Mouse (Mus musculus): ENCODE measurements around the gene Ap4m1. TPM values are rescaled to one million over a fixed set of nuclear protein-coding genes. Genes with fewer than 3 reads are reported as not detected.
"Not testable (repeated sequence)": the region's sequence is repeated elsewhere in the genome, so short reads cannot be mapped to it uniquely, and the experiment has no call there.

Ap4m1 gene
- polyA plus RNA-seq, 1 experiment from 2014 or later, result 15.7 TPM

GRCm38 (mm10) chr5:138193771-138194727 lies 22.2 kb downstream of the Ap4m1 start, which contains the start of gene Mblac1:
Mblac1 (plus strand) TSS chr5:138194314.
- no peaks in the 10 kb centered on the region for H3K9me3 ChIP-seq (ENCODE audit: control insufficient read depth, low read length)
- H3K36me3 ChIP-seq (ENCODE audit: control insufficient read depth, insufficient read depth, low read length), result no peaks in the 10 kb centered on the region; the same call in none of the 2 replicates
- peak within 1 kb of the TSS; percentile 67 for H3K4me3 ChIP-seq (ENCODE audit: low read depth, low read length)
- ATAC-seq (ENCODE audit: insufficient read depth, low FRiP score, low TSS enrichment) (peak; percentile 82), DNase-seq (ENCODE audit: low spot score) (peak; percentile 88)
- peak within 1 kb of the TSS; percentile 76 for H3K27ac ChIP-seq (ENCODE audit: low read depth, low read length)
- 8% methylated on average over 54 of the region's 54 CpGs for WGBS
- no peaks in the 10 kb centered on the region for H3K27me3 ChIP-seq (ENCODE audit: control insufficient read depth, insufficient read depth, low read length)
- H3K4me1 ChIP-seq (ENCODE audit: control insufficient read depth, insufficient read depth, low read length), result peaks cover 4% of the 10 kb centered on the region; the same call in 1 of the 2 replicates
- H3K9ac ChIP-seq (ENCODE audit: low read length), result peak within 1 kb of the TSS; percentile 86
- peak within 1 kb of the TSS; percentile 99 for H3K4me2 ChIP-seq (ENCODE audit: low read depth)

GRCm38 (mm10) chr5:138194755-138195345 lies 23.0 kb downstream of the Ap4m1 start:
- peak overlapping the region; percentile 67 for H3K4me3 ChIP-seq (ENCODE audit: low read depth, low read length)
- peak overlapping the region; percentile 86 for H3K9ac ChIP-seq (ENCODE audit: low read length)
- 4% methylated on average over 29 of the region's 29 CpGs for WGBS
- H3K9me3 ChIP-seq (ENCODE audit: control insufficient read depth, low read length), result no peaks in the 10 kb centered on the region
- peak; percentile 48 for DNase-seq (ENCODE audit: low spot score)
- ATAC-seq (ENCODE audit: insufficient read depth, low FRiP score, low TSS enrichment), result peak; percentile 79
- H3K4me1 ChIP-seq (ENCODE audit: control insufficient read depth, insufficient read depth, low read length), result peaks cover 4% of the 10 kb centered on the region; the same call in 1 of the 2 replicates
- H3K27me3 ChIP-seq (ENCODE audit: control insufficient read depth, insufficient read depth, low read length), result no peaks in the 10 kb centered on the region
- H3K27ac ChIP-seq (ENCODE audit: low read depth, low read length), result peak overlapping the region; percentile 76
- peak overlapping the region; percentile 99 for H3K4me2 ChIP-seq (ENCODE audit: low read depth)
- H3K36me3 ChIP-seq (ENCODE audit: control insufficient read depth, insufficient read depth, low read length), result no peaks in the 10 kb centered on the region; the same call in none of the 2 replicates

- no peak overlapping the region for H3K27ac ChIP-seq (ENCODE audit: low read depth, low read length)
- no peak overlapping the region for H3K9ac ChIP-seq (ENCODE audit: low read length)
- H3K4me1 ChIP-seq (ENCODE audit: control insufficient read depth, insufficient read depth, low read length), result peaks cover 4% of the 10 kb centered on the region; the same call in 1 of the 2 replicates
- no peaks in the 10 kb centered on the region for H3K9me3 ChIP-seq (ENCODE audit: control insufficient read depth, low read length)
- H3K4me3 ChIP-seq (ENCODE audit: low read depth, low read length), result no peak overlapping the region; the same call in 1 of the 2 replicates
- no peaks in the 10 kb centered on the region for H3K27me3 ChIP-seq (ENCODE audit: control insufficient read depth, insufficient read depth, low read length)
- WGBS, result 86% methylated on average over 7 of the region's 7 CpGs
- no peaks in the 10 kb centered on the region; the same call in 1 of the 2 replicates for H3K36me3 ChIP-seq (ENCODE audit: control insufficient read depth, insufficient read depth, low read length)
- DNase-seq (ENCODE audit: low spot score) (no peak), ATAC-seq (ENCODE audit: insufficient read depth, low FRiP score, low TSS enrichment) (0 out of 2 replicates have a peak, but pooled peaks have one; percentile 4)
- peak overlapping the region; percentile 99; the same call in 1 of the 2 replicates for H3K4me2 ChIP-seq (ENCODE audit: low read depth)
Measured at GRCm38 (mm10) chr5:138195463-138195862, 23.7 kb downstream of the Ap4m1 start.

GRCm38 (mm10) chr5:138199576-138199975 lies 27.8 kb downstream of the Ap4m1 start:
- no peak overlapping the region for H3K4me2 ChIP-seq (ENCODE audit: low read depth)
- H3K27ac ChIP-seq (ENCODE audit: low read depth, low read length), result no peak overlapping the region
- no peaks in the 10 kb centered on the region for H3K36me3 ChIP-seq (ENCODE audit: control insufficient read depth, insufficient read depth, low read length)
- no peaks in the 10 kb centered on the region for H3K9me3 ChIP-seq (ENCODE audit: control insufficient read depth, low read length)
- no peaks in the 10 kb centered on the region for H3K27me3 ChIP-seq (ENCODE audit: control insufficient read depth, insufficient read depth, low read length)
- DNase-seq (ENCODE audit: low spot score), result no peak
- no peak for ATAC-seq (ENCODE audit: insufficient read depth, low FRiP score, low TSS enrichment)
- H3K4me3 ChIP-seq (ENCODE audit: low read depth, low read length), result no peak overlapping the region
- no peak overlapping the region for H3K9ac ChIP-seq (ENCODE audit: low read length)
- 32% methylated on average over 1 of the region's 1 CpGs for WGBS
- H3K4me1 ChIP-seq (ENCODE audit: control insufficient read depth, insufficient read depth, low read length), result 0 out of 2 replicates have a peak, but pooled peaks cover 4% of the 10 kb centered on the region

GRCm38 (mm10) chr5:138202086-138202485 lies 30.3 kb downstream of the Ap4m1 start:
- H3K4me2 ChIP-seq (ENCODE audit: low read depth), result no peak overlapping the region
- no peak overlapping the region for H3K9ac ChIP-seq (ENCODE audit: low read length)
- no peak for ATAC-seq (ENCODE audit: insufficient read depth, low FRiP score, low TSS enrichment)

GRCm38 (mm10) chr5:138207253-138207652 lies 35.5 kb downstream of the Ap4m1 start:
- WGBS, result 76% methylated on average over 1 of the region's 1 CpGs

More at GRCm38 (mm10) chr5:138202086-138202485, 30.3 kb downstream of the Ap4m1 start:
- no peaks in the 10 kb centered on the region for H3K36me3 ChIP-seq (ENCODE audit: control insufficient read depth, insufficient read depth, low read length)
- no peak overlapping the region for H3K4me3 ChIP-seq (ENCODE audit: low read depth, low read length)
- H3K4me1 ChIP-seq (ENCODE audit: control insufficient read depth, insufficient read depth, low read length), result no peaks in the 10 kb centered on the region
- H3K27me3 ChIP-seq (ENCODE audit: control insufficient read depth, insufficient read depth, low read length), result no peaks in the 10 kb centered on the region
- H3K9me3 ChIP-seq (ENCODE audit: control insufficient read depth, low read length), result no peaks in the 10 kb centered on the region
- 81% methylated on average over 3 of the region's 3 CpGs for WGBS
- no peak for DNase-seq (ENCODE audit: low spot score)
- no peak overlapping the region for H3K27ac ChIP-seq (ENCODE audit: low read depth, low read length)

GRCm38 (mm10) chr5:138207873-138208272 lies 36.1 kb downstream of the Ap4m1 start:
- no peak overlapping the region for H3K27ac ChIP-seq (ENCODE audit: low read depth, low read length)
- no peaks in the 10 kb centered on the region for H3K4me1 ChIP-seq (ENCODE audit: control insufficient read depth, insufficient read depth, low read length)
- H3K36me3 ChIP-seq (ENCODE audit: control insufficient read depth, insufficient read depth, low read length), result no peaks in the 10 kb centered on the region
- DNase-seq (ENCODE audit: low spot score), result no peak
- no peak overlapping the region for H3K9ac ChIP-seq (ENCODE audit: low read length)
- no peak for ATAC-seq (ENCODE audit: insufficient read depth, low FRiP score, low TSS enrichment)
- H3K4me2 ChIP-seq (ENCODE audit: low read depth), result no peak overlapping the region
- no peaks in the 10 kb centered on the region for H3K9me3 ChIP-seq (ENCODE audit: control insufficient read depth, low read length)
- WGBS, result 85% methylated on average over 4 of the region's 4 CpGs
- H3K27me3 ChIP-seq (ENCODE audit: control insufficient read depth, insufficient read depth, low read length), result no peaks in the 10 kb centered on the region
- H3K4me3 ChIP-seq (ENCODE audit: low read depth, low read length), result no peak overlapping the region

More at GRCm38 (mm10) chr5:138207253-138207652, 35.5 kb downstream of the Ap4m1 start:
- no peaks in the 10 kb centered on the region for H3K4me1 ChIP-seq (ENCODE audit: control insufficient read depth, insufficient read depth, low read length)
- no peak for DNase-seq (ENCODE audit: low spot score)
- no peaks in the 10 kb centered on the region for H3K36me3 ChIP-seq (ENCODE audit: control insufficient read depth, insufficient read depth, low read length)
- H3K27me3 ChIP-seq (ENCODE audit: control insufficient read depth, insufficient read depth, low read length), result no peaks in the 10 kb centered on the region
- no peak overlapping the region for H3K27ac ChIP-seq (ENCODE audit: low read depth, low read length)
- H3K4me2 ChIP-seq (ENCODE audit: low read depth), result no peak overlapping the region
- H3K4me3 ChIP-seq (ENCODE audit: low read depth, low read length), result no peak overlapping the region
- no peak overlapping the region for H3K9ac ChIP-seq (ENCODE audit: low read length)
- no peaks in the 10 kb centered on the region for H3K9me3 ChIP-seq (ENCODE audit: control insufficient read depth, low read length)
- ATAC-seq (ENCODE audit: insufficient read depth, low FRiP score, low TSS enrichment), result no peak

GRCm38 (mm10) chr5:138216632-138217031 lies 44.8 kb downstream of the Ap4m1 start:
- not testable (repeated sequence) for H3K4me2 ChIP-seq (ENCODE audit: low read depth); DNase-seq (ENCODE audit: low spot score); H3K4me1 ChIP-seq (ENCODE audit: control insufficient read depth, insufficient read depth, low read length); ATAC-seq (ENCODE audit: insufficient read depth, low FRiP score, low TSS enrichment); H3K9ac ChIP-seq (ENCODE audit: low read length); H3K27me3 ChIP-seq (ENCODE audit: control insufficient read depth, insufficient read depth, low read length); H3K9me3 ChIP-seq (ENCODE audit: control insufficient read depth, low read length); H3K36me3 ChIP-seq (ENCODE audit: control insufficient read depth, insufficient read depth, low read length); H3K27ac ChIP-seq (ENCODE audit: low read depth, low read length); H3K4me3 ChIP-seq (ENCODE audit: low read depth, low read length)
- 94% methylated on average over 13 of the region's 13 CpGs for WGBS

Data from neural tube, embryonic 11.5 days (tissue).